Mouse (Mus musculus) frontal cortex, adult (tissue): ENCODE measurements around the gene Cycs.

Source experiments
- ATAC-seq: cut with Nextera tagmentation; 2 replicates; pipeline ENCODE4 v1.9.2; 2017; ENCODE audit warnings: mild to moderate bottlenecking, moderate library complexity, mixed read lengths; ENCODE audit not compliant: low TSS enrichment

Cycs gene

GRCm38 (mm10) chr6:50545412-50546043 is 20.8 kb downstream of the Cycs start:
- ATAC-seq, result peak; percentile 65

- ATAC-seq, result no peak
Measured at GRCm38 (mm10) chr6:50542535-50542934, 23.8 kb downstream of the Cycs start.

- ATAC-seq, result no peak
Measured at GRCm38 (mm10) chr6:50539641-50540040, 26.7 kb downstream of the Cycs start.

GRCm38 (mm10) chr6:50536461-50536892 is 29.9 kb downstream of the Cycs start:
- ATAC-seq, result peak; percentile 97

- ATAC-seq, result no peak
Measured at GRCm38 (mm10) chr6:50535346-50535745, 31.0 kb downstream of the Cycs start.

- ATAC-seq, result no peak
Measured at GRCm38 (mm10) chr6:50531920-50532319, 34.4 kb downstream of the Cycs start.

GRCm38 (mm10) chr6:50531003-50531402 is 35.3 kb downstream of the Cycs start:
- ATAC-seq, result no peak

GRCm38 (mm10) chr6:50529194-50529593 is 37.1 kb downstream of the Cycs start:
- peak; percentile 41 for ATAC-seq

GRCm38 (mm10) chr6:50527416-50527815 is 38.9 kb downstream of the Cycs start:
- peak; percentile 35; the same call in 1 of the 2 replicates for ATAC-seq

GRCm38 (mm10) chr6:50526597-50527024 is 39.7 kb downstream of the Cycs start:
- peak; percentile 56 for ATAC-seq

- no peak for ATAC-seq
Measured at GRCm38 (mm10) chr6:50525846-50526245, 40.5 kb downstream of the Cycs start.

GRCm38 (mm10) chr6:50524261-50524896 is 42.0 kb downstream of the Cycs start:
- no peak for ATAC-seq

- no peak for ATAC-seq
Measured at GRCm38 (mm10) chr6:50522772-50523171, 43.6 kb downstream of the Cycs start.

GRCm38 (mm10) chr6:50521532-50522135 is 44.7 kb downstream of the Cycs start:
- no peak for ATAC-seq

GRCm38 (mm10) chr6:50520139-50520538 is 46.2 kb downstream of the Cycs start:
- ATAC-seq, result no peak

GRCm38 (mm10) chr6:50518371-50518770 is 48.0 kb downstream of the Cycs start:
- ATAC-seq, result no peak
